Mouse (Mus musculus) stomach, adult 2 months (tissue): Measurements from ENCODE around the gene 5430403G16Rik. TPM values are rescaled to one million over a fixed set of nuclear protein-coding genes. Genes with fewer than 3 reads are reported as not detected.

Source experiments
- polyA plus RNA-seq: library from polyadenylated mRNA; depleted of rRNA; stranded (reverse); fragments of >200 nt; gene quantifications from 2 replicates; pipeline ENCODE4 v1.2.3, GENCODE M21; 2012; rRNA removed

The 5430403G16Rik gene
- 0.02 TPM in 1 of 2 replicates, not detected in the other for polyA plus RNA-seq

GRCm38 (mm10) chr5:109690537-109691201 is at the start of gene 5430403G16Rik:
Gene 5430403G16Rik, minus strand, starts transcription at chr5:109691041.

Other genes starting within 250 kb of the 5430403G16Rik start
- gene Crlf2, start 132.0 kb downstream of the 5430403G16Rik start, polyA plus RNA-seq, result 10.8 and 15.7 TPM in 2 replicates
- 0.15 and 0.28 TPM in 2 replicates for gene 4930522L14Rik, start 60.8 kb upstream of the 5430403G16Rik start, polyA plus RNA-seq
- 0.16 and 0.18 TPM in 2 replicates for gene Gm15446, start 232.4 kb upstream of the 5430403G16Rik start, polyA plus RNA-seq